Mouse (Mus musculus) retina, embryonic 14.5 days (tissue): ENCODE results near the gene Gm10181.
A peak's percentile ranks its signal among the peaks of the same experiment; 100 is the strongest.
"Not testable (repeated sequence)": the region's sequence is repeated elsewhere in the genome, so short reads cannot be mapped to it uniquely, and the experiment has no call there.

Experiments used
- DNase-seq: peaks from one replicate; pipeline ENCODE4 v3.0.0-alpha.2; 2015; ENCODE audit warnings: low spot score

Gm10181 gene

GRCm38 (mm10) chr9:25089122-25089521, at the start of gene Gm10181:
Gene Gm10181, plus strand, starts transcription at chr9:25089422.
- DNase-seq: no peak

- peak; percentile 93 for DNase-seq
Measured at GRCm38 (mm10) chr9:25041665-25042064, 47.6 kb upstream of the Gm10181 start.

- DNase-seq: no peak
Measured at GRCm38 (mm10) chr9:25042162-25043111, 46.8 kb upstream of the Gm10181 start.

GRCm38 (mm10) chr9:25044325-25044724, 44.9 kb upstream of the Gm10181 start:
- DNase-seq: no peak

GRCm38 (mm10) chr9:25048289-25048688, 40.9 kb upstream of the Gm10181 start:
- no peak for DNase-seq

- DNase-seq: no peak
Measured at GRCm38 (mm10) chr9:25048940-25049339, 40.3 kb upstream of the Gm10181 start.

- DNase-seq: no peak
Measured at GRCm38 (mm10) chr9:25051901-25052300, 37.3 kb upstream of the Gm10181 start.

GRCm38 (mm10) chr9:25055650-25056376, 33.4 kb upstream of the Gm10181 start:
- DNase-seq: no peak

- DNase-seq: no peak
Measured at GRCm38 (mm10) chr9:25058726-25059125, 30.5 kb upstream of the Gm10181 start.

- no peak for DNase-seq
Measured at GRCm38 (mm10) chr9:25072666-25073065, 16.6 kb upstream of the Gm10181 start.

- DNase-seq: no peak
Measured at GRCm38 (mm10) chr9:25075977-25076376, 13.2 kb upstream of the Gm10181 start.

- DNase-seq: no peak
Measured at GRCm38 (mm10) chr9:25076505-25076904, 12.7 kb upstream of the Gm10181 start.

- no peak for DNase-seq
Measured at GRCm38 (mm10) chr9:25090853-25091252, 1.6 kb downstream of the Gm10181 start.

- no peak for DNase-seq
Measured at GRCm38 (mm10) chr9:25102881-25103280, 13.7 kb downstream of the Gm10181 start.

- peak; percentile 80 for DNase-seq
Measured at GRCm38 (mm10) chr9:25104638-25105037, 15.4 kb downstream of the Gm10181 start.

GRCm38 (mm10) chr9:25123590-25123989, 34.4 kb downstream of the Gm10181 start:
- DNase-seq: not testable (repeated sequence)

GRCm38 (mm10) chr9:25124048-25124447, 34.8 kb downstream of the Gm10181 start:
- DNase-seq: no peak

GRCm38 (mm10) chr9:25132253-25132652, 43.0 kb downstream of the Gm10181 start:
- no peak for DNase-seq

- no peak for DNase-seq
Measured at GRCm38 (mm10) chr9:25132920-25133319, 43.7 kb downstream of the Gm10181 start.

- DNase-seq: no peak
Measured at GRCm38 (mm10) chr9:25138900-25139299, 49.7 kb downstream of the Gm10181 start.
